Mouse (Mus musculus): ENCODE measurements around the gene Zdhhc7. TPM values are rescaled to one million over a fixed set of nuclear protein-coding genes. Genes with fewer than 3 reads are reported as not detected.

Zdhhc7 gene
- polyA plus RNA-seq, 1 experiment = 35.5 TPM

DNA sequence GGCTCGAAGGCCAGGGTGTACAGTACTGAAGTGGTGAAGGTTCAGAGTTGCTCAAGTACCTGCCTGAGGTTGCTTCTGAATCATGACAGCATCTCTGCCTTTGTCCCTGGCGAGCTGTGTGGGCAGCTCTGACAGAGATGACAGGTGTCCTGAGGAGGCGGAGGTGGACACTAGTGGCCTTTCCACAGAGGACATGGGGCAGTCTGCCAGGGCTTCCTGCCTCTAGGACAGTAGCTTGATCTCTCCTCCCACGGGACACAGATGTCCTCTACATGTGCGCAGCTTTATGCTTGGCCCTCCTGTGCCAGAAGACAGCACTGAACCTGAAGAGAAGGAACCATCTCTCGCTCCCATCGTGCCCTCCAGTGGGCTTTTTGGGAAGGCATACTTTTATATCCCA is 31.9 kb upstream of the Zdhhc7 start:
- no peak for TF ChIP-seq CTCF (IDR thresholded peaks at IDR 0.05; ENCODE audit: extremely low read depth, insufficient read depth, low read length)
- no peak for TF ChIP-seq POLR2A (IDR thresholded peaks at IDR 0.05; ENCODE audit: extremely low read depth, insufficient read depth, low read length)
- H3K4me1 ChIP-seq (ENCODE audit: control insufficient read depth, insufficient read depth, low read length) = peaks cover 11% of the 10 kb centered on the region
- no peak overlapping the region for H3K4me3 ChIP-seq (ENCODE audit: insufficient read depth, low read length)
- no peak overlapping the region for H3K27ac ChIP-seq (ENCODE audit: insufficient read depth, low read length)

DNA sequence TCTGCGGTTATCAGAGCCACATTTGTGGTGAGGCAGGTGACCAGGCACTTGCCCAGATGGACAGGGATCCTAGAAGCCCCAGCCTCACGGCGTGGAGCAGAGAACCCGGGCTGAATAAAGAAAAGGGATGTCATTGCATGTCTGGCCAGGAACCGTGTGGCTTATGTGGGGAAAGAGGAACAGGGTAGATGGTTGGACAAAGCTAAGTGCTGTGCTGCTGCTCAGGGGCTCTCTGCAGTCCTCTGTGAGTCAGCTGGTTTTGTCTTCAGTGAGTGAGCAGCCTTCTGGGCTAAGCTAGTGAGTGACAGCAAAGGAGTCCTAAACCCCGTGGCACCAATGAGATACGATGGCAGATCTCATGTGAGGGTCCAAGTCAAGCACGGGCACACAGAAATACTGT is 29.9 kb upstream of the Zdhhc7 start:
- Histone ChIP-seq H3K27ac (ENCODE audit: insufficient read depth, low read length) (no peak overlapping the region), H3K4me3 (ENCODE audit: insufficient read depth, low read length) (no peak overlapping the region), H3K4me1 (ENCODE audit: control insufficient read depth, insufficient read depth, low read length) (peaks cover 10% of the 10 kb centered on the region)
- TF ChIP-seq CTCF (IDR thresholded peaks at IDR 0.05; ENCODE audit: extremely low read depth, insufficient read depth, low read length) = no peak
- TF ChIP-seq POLR2A (IDR thresholded peaks at IDR 0.05; ENCODE audit: extremely low read depth, insufficient read depth, low read length) = no peak

DNA sequence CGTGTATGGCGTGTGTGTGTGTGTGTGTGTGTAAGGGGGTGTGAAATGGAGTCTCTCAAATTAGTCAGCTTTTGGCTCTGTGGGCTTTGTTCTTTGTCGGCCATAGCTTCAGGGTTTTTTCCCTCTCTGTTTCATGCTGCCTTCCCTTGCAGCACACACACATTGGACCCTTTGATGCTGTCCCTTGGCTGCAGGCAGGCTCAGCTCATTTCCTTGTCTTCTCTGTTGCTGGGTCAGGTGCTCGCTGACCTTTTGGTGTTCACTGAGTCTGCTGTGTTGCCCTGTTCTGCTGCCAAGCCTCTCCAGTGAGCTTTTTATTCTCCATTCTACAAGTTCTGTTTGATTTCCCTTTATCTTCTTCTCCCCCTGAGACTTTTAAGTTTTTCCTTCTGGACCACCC is 28.3 kb upstream of the Zdhhc7 start:
- H3K27ac ChIP-seq (ENCODE audit: insufficient read depth, low read length) = no peak overlapping the region
- no peak overlapping the region for H3K4me3 ChIP-seq (ENCODE audit: insufficient read depth, low read length)
- TF ChIP-seq CTCF (IDR thresholded peaks at IDR 0.05; ENCODE audit: extremely low read depth, insufficient read depth, low read length) = no peak
- TF ChIP-seq POLR2A (IDR thresholded peaks at IDR 0.05; ENCODE audit: extremely low read depth, insufficient read depth, low read length) = no peak
- H3K4me1 ChIP-seq (ENCODE audit: control insufficient read depth, insufficient read depth, low read length) = peaks cover 9% of the 10 kb centered on the region; the same call in 1 of the 2 replicates

DNA sequence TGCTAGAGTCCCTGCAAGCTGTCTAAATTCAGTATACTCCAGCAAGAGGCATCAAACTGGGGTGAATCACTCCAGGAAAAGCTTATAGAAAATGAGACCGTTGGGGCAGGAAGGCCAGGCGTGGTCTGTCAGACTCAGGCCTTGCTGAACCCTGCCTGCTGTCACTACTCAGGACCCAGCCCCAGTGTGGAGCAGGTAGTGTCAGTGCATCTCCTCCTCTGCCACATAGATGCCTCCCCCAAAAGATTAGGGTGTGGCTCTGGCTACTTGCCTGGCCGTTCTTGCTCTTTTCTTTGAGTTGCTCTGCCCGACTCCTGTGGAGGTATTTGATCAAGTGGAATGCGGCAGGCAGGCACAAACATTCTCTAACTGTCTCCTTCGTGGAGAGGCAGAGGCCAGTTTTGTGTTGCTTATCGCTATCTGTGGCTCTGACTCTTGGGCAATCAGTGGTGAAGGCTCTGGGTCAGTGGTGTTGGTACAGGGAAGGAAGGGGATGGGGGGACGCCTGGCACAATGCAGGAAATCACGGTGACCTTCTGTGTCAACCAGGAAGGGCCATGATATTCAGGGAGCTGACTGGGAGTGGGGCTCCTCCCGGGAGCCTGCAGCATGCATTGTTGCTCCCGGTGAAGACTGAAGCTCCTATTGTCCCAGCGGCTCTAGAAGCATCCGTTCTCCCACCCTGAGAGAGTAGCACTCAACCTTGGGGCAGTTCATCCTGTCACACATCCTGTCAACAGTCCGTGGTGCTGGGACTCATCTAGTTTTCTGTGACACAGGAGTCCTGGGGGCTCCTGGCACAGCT is 25.3 kb upstream of the Zdhhc7 start:
- Histone ChIP-seq H3K4me3 (ENCODE audit: insufficient read depth, low read length) (no peak overlapping the region), H3K4me1 (ENCODE audit: control insufficient read depth, insufficient read depth, low read length) (peaks cover 14% of the 10 kb centered on the region), H3K27ac (ENCODE audit: insufficient read depth, low read length) (no peak overlapping the region)
- TF ChIP-seq CTCF (IDR thresholded peaks at IDR 0.05; ENCODE audit: extremely low read depth, insufficient read depth, low read length) (no peak), POLR2A (IDR thresholded peaks at IDR 0.05; ENCODE audit: extremely low read depth, insufficient read depth, low read length) (no peak)

DNA sequence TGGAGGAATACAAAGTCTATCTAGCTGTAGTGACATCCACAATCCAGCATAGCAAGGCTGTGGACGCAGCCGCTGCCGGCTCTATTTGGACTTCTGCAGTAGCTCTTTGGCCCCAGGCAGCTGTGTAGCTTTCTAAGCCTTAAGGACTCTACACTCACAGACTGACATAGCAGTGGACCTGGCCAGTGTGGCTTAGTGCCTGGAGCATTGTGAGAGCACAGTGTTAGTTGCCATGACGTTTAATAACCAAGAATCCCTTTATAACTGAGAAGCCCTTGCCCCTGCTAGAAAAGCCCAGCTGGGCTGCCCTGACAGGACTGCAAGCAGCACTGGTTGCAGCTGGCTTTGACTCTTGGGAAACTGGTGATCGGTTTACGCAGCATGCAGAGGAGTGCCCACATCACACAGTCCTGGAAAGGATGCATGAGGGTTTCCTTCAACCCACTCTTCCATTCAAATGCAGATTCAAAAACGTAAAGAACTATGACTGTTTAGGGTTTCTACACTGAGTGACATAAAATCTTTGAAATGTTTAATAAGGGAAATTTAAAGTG is 23.6 kb upstream of the Zdhhc7 start:
- Histone ChIP-seq H3K4me3 (ENCODE audit: insufficient read depth, low read length) (no peak overlapping the region), H3K4me1 (ENCODE audit: control insufficient read depth, insufficient read depth, low read length) (peaks cover 19% of the 10 kb centered on the region), H3K27ac (ENCODE audit: insufficient read depth, low read length) (no peak overlapping the region)
- TF ChIP-seq CTCF (IDR thresholded peaks at IDR 0.05; ENCODE audit: extremely low read depth, insufficient read depth, low read length) (no peak), POLR2A (IDR thresholded peaks at IDR 0.05; ENCODE audit: extremely low read depth, insufficient read depth, low read length) (no peak)

DNA sequence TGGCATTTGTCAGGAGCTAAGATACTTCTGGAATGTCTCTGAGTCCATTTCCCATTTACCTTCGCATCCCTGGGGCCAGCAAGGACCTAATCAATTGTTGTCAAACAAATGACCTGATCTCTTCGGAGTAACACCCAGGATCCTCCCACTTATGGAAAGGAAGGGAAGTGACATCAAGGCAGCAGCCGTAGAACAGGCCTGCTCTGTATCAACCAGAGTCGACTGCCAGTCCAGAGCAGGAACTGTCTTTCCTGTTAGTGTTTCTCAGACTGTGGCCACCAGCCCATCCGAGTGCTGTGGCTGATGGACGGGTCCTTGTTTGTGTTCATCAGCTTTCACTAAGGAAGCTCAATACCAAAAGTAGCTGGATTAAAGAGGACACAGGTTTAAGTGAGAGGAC is 23.0 kb upstream of the Zdhhc7 start:
- Histone ChIP-seq H3K4me3 (ENCODE audit: insufficient read depth, low read length) (no peak overlapping the region), H3K4me1 (ENCODE audit: control insufficient read depth, insufficient read depth, low read length) (peaks cover 19% of the 10 kb centered on the region), H3K27ac (ENCODE audit: insufficient read depth, low read length) (no peak overlapping the region)
- no peak for TF ChIP-seq POLR2A (IDR thresholded peaks at IDR 0.05; ENCODE audit: extremely low read depth, insufficient read depth, low read length)
- no peak for TF ChIP-seq CTCF (IDR thresholded peaks at IDR 0.05; ENCODE audit: extremely low read depth, insufficient read depth, low read length)

DNA sequence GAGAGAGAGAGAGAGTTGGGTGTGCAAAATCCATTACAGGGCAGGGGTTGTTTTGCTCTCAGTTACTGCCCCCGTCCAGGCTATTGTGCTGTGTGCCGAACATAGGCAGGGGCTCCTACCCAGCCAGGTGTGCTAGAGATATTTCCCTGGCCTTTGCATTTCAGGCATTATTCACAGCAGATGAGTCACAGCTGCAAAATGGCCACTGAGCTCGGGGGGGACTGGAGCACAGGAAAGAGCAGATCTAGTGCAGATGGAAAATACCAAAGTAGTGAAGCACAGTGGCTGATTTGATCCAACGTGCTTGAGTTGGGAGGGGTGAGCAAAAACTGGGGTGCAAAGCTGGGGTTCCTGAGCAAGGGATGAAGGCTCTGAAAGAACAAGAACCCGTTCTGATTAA is 19.7 kb upstream of the Zdhhc7 start:
- peaks cover 23% of the 10 kb centered on the region for H3K4me1 ChIP-seq (ENCODE audit: control insufficient read depth, insufficient read depth, low read length)
- H3K27ac ChIP-seq (ENCODE audit: insufficient read depth, low read length) = no peak overlapping the region
- H3K4me3 ChIP-seq (ENCODE audit: insufficient read depth, low read length) = no peak overlapping the region
- TF ChIP-seq POLR2A (IDR thresholded peaks at IDR 0.05; ENCODE audit: extremely low read depth, insufficient read depth, low read length) (no peak), CTCF (IDR thresholded peaks at IDR 0.05; ENCODE audit: extremely low read depth, insufficient read depth, low read length) (no peak)

DNA sequence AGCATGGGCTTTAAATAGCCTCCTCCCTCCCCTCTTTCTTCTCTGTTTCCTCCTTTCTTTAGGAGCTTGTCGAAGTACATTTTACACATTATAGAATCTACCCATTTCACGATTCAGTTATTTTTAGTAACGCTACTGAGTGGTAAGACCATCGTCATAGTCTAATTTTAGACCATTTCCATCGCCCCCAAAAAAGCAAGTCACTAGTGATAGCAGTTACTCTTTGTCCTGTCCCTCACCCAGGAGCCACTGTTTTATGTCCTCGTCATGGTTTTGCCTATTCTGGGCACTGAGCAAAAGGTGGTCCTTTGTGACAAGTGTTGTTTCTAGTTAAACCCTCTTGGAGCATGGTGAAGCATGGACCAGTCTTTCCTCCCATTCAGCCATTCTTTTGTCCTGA is 18.6 kb upstream of the Zdhhc7 start:
- no peak overlapping the region for H3K4me3 ChIP-seq (ENCODE audit: insufficient read depth, low read length)
- TF ChIP-seq CTCF (IDR thresholded peaks at IDR 0.05; ENCODE audit: extremely low read depth, insufficient read depth, low read length) = no peak
- TF ChIP-seq POLR2A (IDR thresholded peaks at IDR 0.05; ENCODE audit: extremely low read depth, insufficient read depth, low read length) = no peak
- peak overlapping the region; percentile 34; the same call in 1 of the 2 replicates for H3K27ac ChIP-seq (ENCODE audit: insufficient read depth, low read length)
- peaks cover 23% of the 10 kb centered on the region for H3K4me1 ChIP-seq (ENCODE audit: control insufficient read depth, insufficient read depth, low read length)

DNA sequence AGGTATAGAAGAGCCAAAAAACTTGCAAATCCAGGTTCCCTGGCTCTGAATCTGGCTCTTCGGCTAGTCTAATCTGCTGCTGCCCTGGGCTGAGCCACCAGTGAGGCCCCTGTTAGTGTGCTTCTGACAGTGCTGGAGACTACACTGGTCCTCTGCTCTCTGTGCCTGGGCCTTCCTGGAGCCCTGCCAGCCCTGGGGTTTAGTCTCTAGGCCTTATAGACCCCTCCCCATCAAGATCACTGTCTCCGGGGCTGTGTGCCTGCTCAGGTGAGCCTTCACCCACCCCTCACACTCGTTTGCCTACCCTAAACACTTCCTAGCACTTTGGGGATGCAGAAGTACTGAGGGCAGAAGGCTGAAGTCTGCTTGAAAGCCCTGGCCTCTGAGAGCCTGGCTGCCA is 18.1 kb upstream of the Zdhhc7 start:
- H3K4me1 ChIP-seq (ENCODE audit: control insufficient read depth, insufficient read depth, low read length) = peaks cover 20% of the 10 kb centered on the region
- TF ChIP-seq POLR2A (IDR thresholded peaks at IDR 0.05; ENCODE audit: extremely low read depth, insufficient read depth, low read length) (no peak), CTCF (IDR thresholded peaks at IDR 0.05; ENCODE audit: extremely low read depth, insufficient read depth, low read length) (no peak)
- no peak overlapping the region for H3K4me3 ChIP-seq (ENCODE audit: insufficient read depth, low read length)
- H3K27ac ChIP-seq (ENCODE audit: insufficient read depth, low read length) = peak overlapping the region; percentile 34; the same call in 1 of the 2 replicates

DNA sequence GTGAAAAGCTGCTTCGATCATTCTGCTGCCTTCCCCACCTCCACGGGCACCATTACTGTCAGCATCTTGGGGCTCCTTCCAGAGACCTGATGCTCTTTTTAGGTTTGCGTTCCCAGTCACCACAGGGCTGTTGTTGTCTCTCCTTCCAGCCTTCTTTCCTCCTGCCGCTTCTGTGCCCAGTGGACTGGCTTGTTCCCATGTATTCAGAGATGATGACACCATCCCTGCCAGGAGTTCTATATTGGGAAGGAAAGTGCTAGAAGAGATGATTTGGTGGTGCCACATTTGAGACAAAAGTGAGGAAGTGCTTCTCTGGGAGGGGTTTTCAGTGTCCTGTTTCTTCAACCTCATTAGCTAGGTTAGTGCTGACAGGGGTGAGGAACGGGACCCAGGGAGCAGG is 17.6 kb upstream of the Zdhhc7 start:
- peaks cover 16% of the 10 kb centered on the region for H3K4me1 ChIP-seq (ENCODE audit: control insufficient read depth, insufficient read depth, low read length)
- no peak overlapping the region for H3K27ac ChIP-seq (ENCODE audit: insufficient read depth, low read length)
- H3K4me3 ChIP-seq (ENCODE audit: insufficient read depth, low read length) = no peak overlapping the region
- TF ChIP-seq CTCF (IDR thresholded peaks at IDR 0.05; ENCODE audit: extremely low read depth, insufficient read depth, low read length) (no peak), POLR2A (IDR thresholded peaks at IDR 0.05; ENCODE audit: extremely low read depth, insufficient read depth, low read length) (no peak)
